Mouse (Mus musculus) liver, postnatal 0 days (tissue): ENCODE measurements around the gene Hpse2. TPM values are rescaled to one million over a fixed set of nuclear protein-coding genes. Genes with fewer than 3 reads are reported as not detected.
A peak's percentile ranks its signal among the peaks of the same experiment; 100 is the strongest.

Source experiments
- ATAC-seq: fragments of 200-750 bp; cut with Nextera tagmentation; 2 replicates; pipeline ENCODE4 v1.8.0; 2017; ENCODE audit warnings: mild to moderate bottlenecking, moderate library complexity
- DNase-seq: peaks from one replicate; pipeline ENCODE4 v3.0.0-alpha.2; 2016
- H3K27ac ChIP-seq: fragments of 300-500 bp; sonication (generic); 2 replicates; pipeline ENCODE4 v1.5.1; 2014; ENCODE audit warnings: antibody characterized with exemption, moderate library complexity, mild to moderate bottlenecking, low read depth
- H3K27me3 ChIP-seq: fragments of 300-500 bp; sonication (generic); 2 replicates; pipeline ENCODE4 v1.6.1; 2014; ENCODE audit warnings: low read length, control low read depth, mixed read lengths; ENCODE audit not compliant: insufficient read depth
- H3K36me3 ChIP-seq: fragments of 300-500 bp; sonication (generic); replicated peaks from 2 replicates; pipeline ENCODE4 v1.6.1; 2014; ENCODE audit warnings: mild to moderate bottlenecking, control low read depth, low read length, moderate library complexity, mixed read lengths; ENCODE audit not compliant: insufficient read depth
- H3K4me1 ChIP-seq: fragments of 300-500 bp; sonication (generic); 2 replicates; pipeline ENCODE4 v1.6.1; 2014; ENCODE audit warnings: antibody characterized with exemption, mild to moderate bottlenecking, control low read depth; ENCODE audit not compliant: insufficient read depth
- H3K4me2 ChIP-seq: fragments of 300-500 bp; sonication (generic); 2 replicates; pipeline ENCODE4 v1.6.1; 2014; ENCODE audit warnings: low read depth, mild to moderate bottlenecking, low read length, moderate library complexity, mixed read lengths
- H3K4me3 ChIP-seq: fragments of 300-500 bp; sonication (generic); 2 replicates; pipeline ENCODE4 v1.5.1; 2014; ENCODE audit warnings: low read depth, low read length
- H3K9ac ChIP-seq: fragments of 300-500 bp; sonication (generic); replicated peaks from 2 replicates; pipeline ENCODE4 v1.6.1; 2014; ENCODE audit warnings: mild to moderate bottlenecking, moderate library complexity
- H3K9me3 ChIP-seq: fragments of 300-500 bp; sonication (generic); 2 replicates; pipeline ENCODE4 v1.6.1; 2016; ENCODE audit warnings: mild to moderate bottlenecking, control low read depth, low read length, mixed read lengths
- CTCF ChIP-seq: sonication (generic); IDR thresholded peaks from 2 replicates; pipeline ENCODE4 v1.5.1; 2016; ENCODE audit warnings: antibody characterized with exemption, low read depth
- EP300 ChIP-seq: IDR thresholded peaks from 2 replicates; pipeline ENCODE4 v1.6.1; 2016; ENCODE audit warnings: antibody characterized with exemption, low read depth, mild to moderate bottlenecking
- WGBS: fragments of 180-500 bp; shearing (Covaris S2); extraction: QIAGEN DNeasy Blood & Tissue Kit; methylation state at CpG from one replicate; pipeline ENCODE4 v1.1.7; 2014; ENCODE audit not compliant: insufficient replicate concordance; 5-methylcytosine and 5-hydroxymethylcytosine counted together
- polyA plus RNA-seq: library from polyadenylated mRNA; unstranded; fragments of >200 nt; fragmentation: Nextera tagmentation; extraction: Ambion mirVana; gene quantifications from 2 replicates; pipeline ENCODE4 v1.2.1, GENCODE M21; 2015

Hpse2 gene
- polyA plus RNA-seq, 1 experiment from 2014 or later, result 0.12 TPM

- DNase-seq (peak; percentile 24), ATAC-seq (no peak)
- no peak for TF ChIP-seq EP300
- TF ChIP-seq CTCF, result peak; percentile 76
- no peaks in the 10 kb centered on the region for H3K36me3 ChIP-seq
- WGBS, result 7% methylated on average over 4 of the region's 4 CpGs
- H3K9ac ChIP-seq, result no peak overlapping the region
- no peaks in the 10 kb centered on the region for H3K27me3 ChIP-seq
- no peaks in the 10 kb centered on the region for H3K4me1 ChIP-seq
- H3K4me2 ChIP-seq, result no peak overlapping the region
- no peaks in the 10 kb centered on the region for H3K9me3 ChIP-seq
- no peak overlapping the region for H3K27ac ChIP-seq
- H3K4me3 ChIP-seq, result no peak overlapping the region
These were observed 8.2 kb upstream of the Hpse2 start for GRCm38 (mm10) chr19:43396327-43396726.

GRCm38 (mm10) chr19:43387071-43387770 is 934 bp downstream of the Hpse2 start:
- Histone ChIP-seq H3K9ac (no peak overlapping the region), H3K4me2 (no peak overlapping the region), H3K27ac (no peak overlapping the region), H3K4me1 (0 out of 2 replicates have a peak, but pooled peaks cover 2% of the 10 kb centered on the region), H3K9me3 (no peaks in the 10 kb centered on the region), H3K36me3 (no peaks in the 10 kb centered on the region), H3K4me3 (no peak overlapping the region), H3K27me3 (peaks cover 57% of the 10 kb centered on the region)
- TF ChIP-seq CTCF (no peak), EP300 (no peak)
- ATAC-seq, result no peak
- no peak for DNase-seq
- WGBS, result 5% methylated on average over 14 of the region's 14 CpGs

GRCm38 (mm10) chr19:43386041-43386952 is 1.9 kb downstream of the Hpse2 start:
- Histone ChIP-seq H3K4me1 (0 out of 2 replicates have a peak, but pooled peaks cover 2% of the 10 kb centered on the region), H3K9ac (no peak overlapping the region), H3K27ac (no peak overlapping the region), H3K4me2 (peak overlapping the region; percentile 6; the same call in 1 of the 2 replicates), H3K4me3 (no peak overlapping the region), H3K27me3 (peaks cover 57% of the 10 kb centered on the region), H3K36me3 (no peaks in the 10 kb centered on the region), H3K9me3 (no peaks in the 10 kb centered on the region)
- DNase-seq (no peak), ATAC-seq (no peak)
- 2% methylated on average over 48 of the region's 48 CpGs for WGBS
- TF ChIP-seq CTCF (no peak), EP300 (no peak)

GRCm38 (mm10) chr19:43385451-43385850 is 2.7 kb downstream of the Hpse2 start:
- Histone ChIP-seq H3K4me1 (0 out of 2 replicates have a peak, but pooled peaks cover 2% of the 10 kb centered on the region), H3K27me3 (peaks cover 59% of the 10 kb centered on the region), H3K9me3 (no peaks in the 10 kb centered on the region), H3K36me3 (no peaks in the 10 kb centered on the region), H3K4me3 (no peak overlapping the region), H3K4me2 (no peak overlapping the region), H3K9ac (no peak overlapping the region), H3K27ac (no peak overlapping the region)
- TF ChIP-seq EP300 (no peak), CTCF (no peak)
- ATAC-seq (no peak), DNase-seq (no peak)
- WGBS, result 4% methylated on average over 13 of the region's 13 CpGs

GRCm38 (mm10) chr19:43384978-43385431 is 3.1 kb downstream of the Hpse2 start:
- Histone ChIP-seq H3K27ac (no peak overlapping the region), H3K4me3 (no peak overlapping the region), H3K36me3 (no peaks in the 10 kb centered on the region), H3K9ac (no peak overlapping the region), H3K9me3 (no peaks in the 10 kb centered on the region), H3K4me2 (no peak overlapping the region), H3K27me3 (peaks cover 61% of the 10 kb centered on the region), H3K4me1 (0 out of 2 replicates have a peak, but pooled peaks cover 2% of the 10 kb centered on the region)
- no peak for ATAC-seq
- TF ChIP-seq CTCF (no peak), EP300 (no peak)
- no peak for DNase-seq
- WGBS, result 2% methylated on average over 25 of the region's 25 CpGs
